Mouse (Mus musculus) limb, embryonic 10.5 days (tissue): ENCODE measurements around the gene Cycs. TPM values are rescaled to one million over a fixed set of nuclear protein-coding genes. Genes with fewer than 3 reads are reported as not detected.

Source experiments
- microRNA-seq: library from miRNA; unstranded; fragments of <30 nt; microRNA quantifications from one replicate; pipeline ENCODE4, GENCODE M21; 2017
- polyA plus RNA-seq: library from polyadenylated mRNA; unstranded; fragments of >200 nt; fragmentation: Nextera tagmentation; extraction: Ambion mirVana; gene quantifications from 2 replicates; pipeline ENCODE4 v1.2.1, GENCODE M21; 2016

Gene Cycs
- polyA plus RNA-seq, 1 experiment from 2014 or later, result 80.1 TPM

Small RNA genes within 50 kb of the gene (microRNA-seq; reads per million reads assigned to microRNA genes)
- not detected for gene Mir6371

Other genes with a start within 250 kb of the Cycs start
- 4.5 and 7.0 TPM in 2 replicates for gene Osbpl3, start 110.3 kb downstream of the Cycs start, polyA plus RNA-seq
- gene 4921507P07Rik, start 30.1 kb upstream of the Cycs start, polyA plus RNA-seq, result 0.24 and 0.51 TPM in 2 replicates
- not detected in 2 replicates for gene Npvf, start 87.9 kb upstream of the Cycs start, polyA plus RNA-seq